Mouse (Mus musculus) heart, embryonic 13.5 days (tissue): ENCODE measurements around the gene Ms4a18. TPM values are rescaled to one million over a fixed set of nuclear protein-coding genes. Genes with fewer than 3 reads are reported as not detected.

Experiments used
- ATAC-seq: fragments of 200-750 bp; cut with Nextera tagmentation; 2 replicates; pipeline ENCODE4 v1.8.0; 2017; ENCODE audit warnings: moderate TSS enrichment; ENCODE audit not compliant: insufficient number of reproducible peaks, low FRiP score, low TSS enrichment; ENCODE audit errors: extremely low read depth
- H3K27ac ChIP-seq: fragments of 300-500 bp; sonication (generic); replicated peaks from 2 replicates; pipeline ENCODE4 v1.5.1; 2015; ENCODE audit warnings: moderate library complexity, mild to moderate bottlenecking, inconsistent platforms
- H3K27me3 ChIP-seq: fragments of 300-500 bp; sonication (generic); replicated peaks from 2 replicates; pipeline ENCODE4 v1.6.1; 2015; ENCODE audit warnings: mild to moderate bottlenecking, inconsistent platforms
- H3K36me3 ChIP-seq: fragments of 300-500 bp; sonication (generic); 2 replicates; pipeline ENCODE4 v1.6.1; 2015; ENCODE audit warnings: mild to moderate bottlenecking, inconsistent platforms
- H3K4me1 ChIP-seq: fragments of 300-500 bp; sonication (generic); 2 replicates; pipeline ENCODE4 v1.6.1; 2015; ENCODE audit warnings: inconsistent platforms
- H3K4me2 ChIP-seq: fragments of 300-500 bp; sonication (generic); 2 replicates; pipeline ENCODE4 v1.6.1; 2015; ENCODE audit warnings: inconsistent platforms, mild to moderate bottlenecking, moderate library complexity
- H3K4me3 ChIP-seq: fragments of 300-500 bp; sonication (generic); 2 replicates; pipeline ENCODE4 v1.5.1; 2015; ENCODE audit warnings: moderate library complexity, mild to moderate bottlenecking, inconsistent platforms
- H3K9ac ChIP-seq: fragments of 300-500 bp; sonication (generic); 2 replicates; pipeline ENCODE4 v1.6.1; 2015; ENCODE audit warnings: inconsistent platforms, mild to moderate bottlenecking, moderate library complexity
- H3K9me3 ChIP-seq: fragments of 300-500 bp; sonication (generic); 2 replicates; pipeline ENCODE4 v1.6.1; 2016; ENCODE audit warnings: inconsistent platforms
- WGBS: fragments of 180-500 bp; shearing (Covaris S2); methylation state at CpG from one replicate; pipeline ENCODE4 v1.1.7; 2015; ENCODE audit warnings: mixed read lengths; 5-methylcytosine and 5-hydroxymethylcytosine counted together
- polyA plus RNA-seq: library from polyadenylated mRNA; unstranded; fragments of >200 nt; fragmentation: Nextera tagmentation; extraction: Ambion mirVana; gene quantifications from 2 replicates; pipeline ENCODE4 v1.2.1, GENCODE M21; 2015

Ms4a18 gene
- polyA plus RNA-seq, 1 experiment from 2014 or later: not detected

- ATAC-seq: no peak
- no peak overlapping the region for H3K9ac ChIP-seq
- no peak overlapping the region for H3K4me3 ChIP-seq
- H3K4me1 ChIP-seq: peaks cover 4% of the 10 kb centered on the region
- no peak overlapping the region for H3K27ac ChIP-seq
- 72% methylated on average over 13 of the region's 13 CpGs for WGBS
- no peaks in the 10 kb centered on the region for H3K9me3 ChIP-seq
- no peaks in the 10 kb centered on the region for H3K27me3 ChIP-seq
- H3K4me2 ChIP-seq: no peak overlapping the region
- no peaks in the 10 kb centered on the region for H3K36me3 ChIP-seq
Measured at GRCm38 (mm10) chr19:10984551-10984950, 33.3 kb downstream of the Ms4a18 start.

GRCm38 (mm10) chr19:10983146-10983545 lies 34.7 kb downstream of the Ms4a18 start:
- 24% methylated on average over 14 of the region's 14 CpGs for WGBS
- H3K27ac ChIP-seq: no peak overlapping the region
- H3K27me3 ChIP-seq: peaks cover 4% of the 10 kb centered on the region; the same call in 1 of the 2 replicates
- no peak overlapping the region for H3K9ac ChIP-seq
- H3K9me3 ChIP-seq: no peaks in the 10 kb centered on the region
- H3K4me3 ChIP-seq: no peak overlapping the region
- H3K4me2 ChIP-seq: peak overlapping the region; percentile 47
- ATAC-seq: no peak
- no peaks in the 10 kb centered on the region for H3K36me3 ChIP-seq
- peaks cover 7% of the 10 kb centered on the region for H3K4me1 ChIP-seq

GRCm38 (mm10) chr19:10980210-10980609 lies 37.6 kb downstream of the Ms4a18 start:
- no peak for ATAC-seq
- 0 out of 2 replicates have a peak overlapping the region, but pooled peaks have one; percentile 44 for H3K4me2 ChIP-seq
- WGBS: 77% methylated on average over 5 of the region's 5 CpGs

GRCm38 (mm10) chr19:10979184-10980168 lies 38.4 kb downstream of the Ms4a18 start:
- Histone ChIP-seq H3K4me1 (peaks cover 9% of the 10 kb centered on the region), H3K27ac (no peak overlapping the region), H3K27me3 (peaks cover 8% of the 10 kb centered on the region; the same call in 1 of the 2 replicates), H3K36me3 (no peaks in the 10 kb centered on the region), H3K4me3 (no peak overlapping the region), H3K9me3 (no peaks in the 10 kb centered on the region), H3K4me2 (peak overlapping the region; percentile 44), H3K9ac (no peak overlapping the region)
- ATAC-seq: no peak
- WGBS: 10% methylated on average over 18 of the region's 18 CpGs

More at GRCm38 (mm10) chr19:10980210-10980609, 37.6 kb downstream of the Ms4a18 start:
- no peaks in the 10 kb centered on the region for H3K36me3 ChIP-seq
- peaks cover 8% of the 10 kb centered on the region; the same call in 1 of the 2 replicates for H3K27me3 ChIP-seq
- H3K27ac ChIP-seq: no peak overlapping the region
- no peak overlapping the region for H3K4me3 ChIP-seq
- peaks cover 7% of the 10 kb centered on the region for H3K4me1 ChIP-seq
- no peaks in the 10 kb centered on the region for H3K9me3 ChIP-seq
- H3K9ac ChIP-seq: no peak overlapping the region

GRCm38 (mm10) chr19:10976318-10976717 lies 41.5 kb downstream of the Ms4a18 start:
- Histone ChIP-seq H3K4me1 (peaks cover 19% of the 10 kb centered on the region), H3K27me3 (peaks cover 8% of the 10 kb centered on the region; the same call in 1 of the 2 replicates), H3K27ac (no peak overlapping the region), H3K4me2 (no peak overlapping the region), H3K9me3 (peaks cover 6% of the 10 kb centered on the region; the same call in 1 of the 2 replicates), H3K36me3 (no peaks in the 10 kb centered on the region), H3K9ac (no peak overlapping the region), H3K4me3 (no peak overlapping the region)
- 43% methylated on average over 4 of the region's 4 CpGs for WGBS
- no peak for ATAC-seq

- Histone ChIP-seq H3K36me3 (no peaks in the 10 kb centered on the region), H3K9me3 (peaks cover 13% of the 10 kb centered on the region; the same call in 1 of the 2 replicates), H3K4me2 (no peak overlapping the region), H3K27ac (no peak overlapping the region), H3K4me3 (no peak overlapping the region), H3K4me1 (peaks cover 19% of the 10 kb centered on the region), H3K9ac (no peak overlapping the region), H3K27me3 (peaks cover 8% of the 10 kb centered on the region; the same call in 1 of the 2 replicates)
- no peak for ATAC-seq
- 77% methylated on average over 2 of the region's 2 CpGs for WGBS
Measured at GRCm38 (mm10) chr19:10975187-10975586, 42.6 kb downstream of the Ms4a18 start.

- no peak within 1 kb of the TSS for H3K9ac ChIP-seq
- 28% methylated on average over 4 of the region's 4 CpGs for WGBS
- no peak for ATAC-seq
- no peak within 1 kb of the TSS for H3K4me3 ChIP-seq
- peaks cover 13% of the 10 kb centered on the region; the same call in 1 of the 2 replicates for H3K9me3 ChIP-seq
- no peak within 1 kb of the TSS for H3K4me2 ChIP-seq
- H3K36me3 ChIP-seq: no peaks in the 10 kb centered on the region
- H3K4me1 ChIP-seq: peaks cover 13% of the 10 kb centered on the region
- peaks cover 8% of the 10 kb centered on the region; the same call in 1 of the 2 replicates for H3K27me3 ChIP-seq
- H3K27ac ChIP-seq: no peak within 1 kb of the TSS
Measured at GRCm38 (mm10) chr19:10974238-10974865, 43.5 kb downstream of the Ms4a18 start, which contains the start of gene Ms4a10. Gene Ms4a10 (minus strand): TSS chr19:10974670.

- 57% methylated on average over 2 of the region's 2 CpGs for WGBS
- Histone ChIP-seq H3K4me2 (no peak overlapping the region), H3K36me3 (no peaks in the 10 kb centered on the region), H3K27ac (no peak overlapping the region), H3K4me1 (peaks cover 12% of the 10 kb centered on the region), H3K9ac (no peak overlapping the region), H3K9me3 (peaks cover 13% of the 10 kb centered on the region; the same call in 1 of the 2 replicates), H3K27me3 (peaks cover 8% of the 10 kb centered on the region), H3K4me3 (no peak overlapping the region)
- no peak for ATAC-seq
Measured at GRCm38 (mm10) chr19:10973187-10973586, 44.6 kb downstream of the Ms4a18 start.

- Histone ChIP-seq H3K36me3 (no peaks in the 10 kb centered on the region), H3K4me2 (no peak overlapping the region), H3K4me1 (peaks cover 12% of the 10 kb centered on the region), H3K9me3 (peaks cover 13% of the 10 kb centered on the region; the same call in 1 of the 2 replicates), H3K27me3 (peaks cover 7% of the 10 kb centered on the region), H3K4me3 (no peak overlapping the region), H3K9ac (no peak overlapping the region), H3K27ac (no peak overlapping the region)
- ATAC-seq: no peak
- WGBS: 63% methylated on average over 3 of the region's 3 CpGs
Measured at GRCm38 (mm10) chr19:10972660-10973059, 45.2 kb downstream of the Ms4a18 start.

GRCm38 (mm10) chr19:10970457-10970856 lies 47.4 kb downstream of the Ms4a18 start:
- Histone ChIP-seq H3K4me1 (peaks cover 12% of the 10 kb centered on the region), H3K36me3 (no peaks in the 10 kb centered on the region), H3K9me3 (peaks cover 13% of the 10 kb centered on the region; the same call in 1 of the 2 replicates), H3K4me3 (no peak overlapping the region), H3K27me3 (peaks cover 12% of the 10 kb centered on the region), H3K4me2 (no peak overlapping the region), H3K9ac (no peak overlapping the region), H3K27ac (no peak overlapping the region)
- 32% methylated on average over 3 of the region's 3 CpGs for WGBS
- ATAC-seq: no peak

- 79% methylated on average over 7 of the region's 7 CpGs for WGBS
- Histone ChIP-seq H3K36me3 (no peaks in the 10 kb centered on the region), H3K4me1 (0 out of 2 replicates have a peak, but pooled peaks cover 1% of the 10 kb centered on the region), H3K27ac (no peak overlapping the region), H3K9me3 (peaks cover 13% of the 10 kb centered on the region; the same call in 1 of the 2 replicates), H3K27me3 (peaks cover 24% of the 10 kb centered on the region), H3K4me2 (no peak overlapping the region), H3K9ac (no peak overlapping the region), H3K4me3 (no peak overlapping the region)
- no peak for ATAC-seq
Measured at GRCm38 (mm10) chr19:10968578-10968977, 49.3 kb downstream of the Ms4a18 start.
